Mouse (Mus musculus): Measurements from ENCODE around the gene Gm45208. TPM values are rescaled to one million over a fixed set of nuclear protein-coding genes. Genes with fewer than 3 reads are reported as not detected.

Gene Gm45208
- not detected in 2 replicates for polyA plus RNA-seq (2014; fragmentation: Nextera tagmentation; extraction: Ambion mirVana)

GRCm38 (mm10) chrX:7721514-7722281 is at the start of gene Gm45208:
Gene Gm45208 (plus strand): TSS chrX:7722245.
- ATAC-seq, result peak; percentile 92
- DNase-seq (ENCODE audit: low spot score), result peak; percentile 84
- peak within 1 kb of the TSS; percentile 65 for H3K9ac ChIP-seq (ENCODE audit: low read length)
- H3K4me2 ChIP-seq (ENCODE audit: low read length), result peak within 1 kb of the TSS; percentile 61
- peak within 1 kb of the TSS; percentile 88 for H3K27ac ChIP-seq (ENCODE audit: low read depth, low read length)
- H3K27me3 ChIP-seq (replicated peaks; ENCODE audit: control insufficient read depth, insufficient read depth, low read length), result no peaks in the 10 kb centered on the region
- 0 out of 2 replicates have a peak, but pooled peaks cover 4% of the 10 kb centered on the region for H3K36me3 ChIP-seq (ENCODE audit: control insufficient read depth, insufficient read depth, low read length)
- H3K4me3 ChIP-seq (ENCODE audit: low read depth, low read length), result peak within 1 kb of the TSS; percentile 44
- H3K9me3 ChIP-seq (replicated peaks; ENCODE audit: control insufficient read depth, low read length), result no peaks in the 10 kb centered on the region
- H3K4me1 ChIP-seq (ENCODE audit: control insufficient read depth, insufficient read depth, low read length), result no peaks in the 10 kb centered on the region
- WGBS, result 34% methylated on average over 22 of the region's 22 CpGs

- DNase-seq (ENCODE audit: low spot score), result no peak
Measured at GRCm38 (mm10) chrX:7672739-7673138, 49.3 kb upstream of the Gm45208 start.

GRCm38 (mm10) chrX:7673578-7674281 is 48.3 kb upstream of the Gm45208 start:
- no peak overlapping the region for H3K4me3 ChIP-seq (ENCODE audit: low read depth, low read length)
- no peak for ATAC-seq
- H3K27ac ChIP-seq (ENCODE audit: low read depth, low read length), result no peak overlapping the region
- no peak for DNase-seq (ENCODE audit: low spot score)
- H3K27me3 ChIP-seq (replicated peaks; ENCODE audit: control insufficient read depth, insufficient read depth, low read length), result no peaks in the 10 kb centered on the region
- H3K36me3 ChIP-seq (ENCODE audit: control insufficient read depth, insufficient read depth, low read length), result peaks cover 1% of the 10 kb centered on the region; the same call in 1 of the 2 replicates
- no peak overlapping the region for H3K9ac ChIP-seq (ENCODE audit: low read length)
- no peaks in the 10 kb centered on the region for H3K9me3 ChIP-seq (replicated peaks; ENCODE audit: control insufficient read depth, low read length)
- H3K4me2 ChIP-seq (ENCODE audit: low read length), result no peak overlapping the region
- 51% methylated on average over 12 of the region's 12 CpGs for WGBS
- no peaks in the 10 kb centered on the region for H3K4me1 ChIP-seq (ENCODE audit: control insufficient read depth, insufficient read depth, low read length)

More at GRCm38 (mm10) chrX:7672739-7673138, 49.3 kb upstream of the Gm45208 start:
- Histone ChIP-seq H3K4me2 (ENCODE audit: low read length) (no peak overlapping the region), H3K27ac (ENCODE audit: low read depth, low read length) (no peak overlapping the region), H3K36me3 (ENCODE audit: control insufficient read depth, insufficient read depth, low read length) (peaks cover 3% of the 10 kb centered on the region; the same call in 1 of the 2 replicates), H3K27me3 (replicated peaks; ENCODE audit: control insufficient read depth, insufficient read depth, low read length) (no peaks in the 10 kb centered on the region), H3K9me3 (replicated peaks; ENCODE audit: control insufficient read depth, low read length) (no peaks in the 10 kb centered on the region), H3K4me1 (ENCODE audit: control insufficient read depth, insufficient read depth, low read length) (no peaks in the 10 kb centered on the region), H3K4me3 (ENCODE audit: low read depth, low read length) (no peak overlapping the region), H3K9ac (ENCODE audit: low read length) (no peak overlapping the region)
- WGBS, result 60% methylated on average over 6 of the region's 6 CpGs
- ATAC-seq, result no peak

GRCm38 (mm10) chrX:7674284-7675000 is 47.6 kb upstream of the Gm45208 start:
- no peaks in the 10 kb centered on the region for H3K36me3 ChIP-seq (ENCODE audit: control insufficient read depth, insufficient read depth, low read length)
- H3K27ac ChIP-seq (ENCODE audit: low read depth, low read length), result no peak overlapping the region
- H3K4me3 ChIP-seq (ENCODE audit: low read depth, low read length), result peak overlapping the region; percentile 15; the same call in 1 of the 2 replicates
- peak overlapping the region; percentile 5; the same call in 1 of the 2 replicates for H3K9ac ChIP-seq (ENCODE audit: low read length)
- no peak; the same call in 1 of the 2 replicates for ATAC-seq
- DNase-seq (ENCODE audit: low spot score), result no peak
- peak overlapping the region; percentile 37 for H3K4me2 ChIP-seq (ENCODE audit: low read length)
- no peaks in the 10 kb centered on the region for H3K27me3 ChIP-seq (replicated peaks; ENCODE audit: control insufficient read depth, insufficient read depth, low read length)
- H3K9me3 ChIP-seq (replicated peaks; ENCODE audit: control insufficient read depth, low read length), result no peaks in the 10 kb centered on the region
- H3K4me1 ChIP-seq (ENCODE audit: control insufficient read depth, insufficient read depth, low read length), result no peaks in the 10 kb centered on the region
- 43% methylated on average over 28 of the region's 28 CpGs for WGBS

- Histone ChIP-seq H3K4me3 (ENCODE audit: low read depth, low read length) (peak overlapping the region; percentile 15; the same call in 1 of the 2 replicates), H3K9ac (ENCODE audit: low read length) (no peak overlapping the region), H3K27me3 (replicated peaks; ENCODE audit: control insufficient read depth, insufficient read depth, low read length) (no peaks in the 10 kb centered on the region), H3K9me3 (replicated peaks; ENCODE audit: control insufficient read depth, low read length) (no peaks in the 10 kb centered on the region), H3K36me3 (ENCODE audit: control insufficient read depth, insufficient read depth, low read length) (no peaks in the 10 kb centered on the region), H3K27ac (ENCODE audit: low read depth, low read length) (no peak overlapping the region), H3K4me2 (ENCODE audit: low read length) (peak overlapping the region; percentile 37), H3K4me1 (ENCODE audit: control insufficient read depth, insufficient read depth, low read length) (no peaks in the 10 kb centered on the region)
- DNase-seq (ENCODE audit: low spot score), result no peak
- WGBS, result 44% methylated on average over 10 of the region's 10 CpGs
- ATAC-seq, result no peak
Measured at GRCm38 (mm10) chrX:7675001-7675380, 47.1 kb upstream of the Gm45208 start.

- no peaks in the 10 kb centered on the region for H3K27me3 ChIP-seq (replicated peaks; ENCODE audit: control insufficient read depth, insufficient read depth, low read length)
- no peaks in the 10 kb centered on the region for H3K4me1 ChIP-seq (ENCODE audit: control insufficient read depth, insufficient read depth, low read length)
- 56% methylated on average over 3 of the region's 3 CpGs for WGBS
- ATAC-seq (no peak), DNase-seq (ENCODE audit: low spot score) (no peak)
- H3K4me3 ChIP-seq (ENCODE audit: low read depth, low read length), result no peak overlapping the region
- no peaks in the 10 kb centered on the region for H3K9me3 ChIP-seq (replicated peaks; ENCODE audit: control insufficient read depth, low read length)
- H3K9ac ChIP-seq (ENCODE audit: low read length), result no peak overlapping the region
- no peak overlapping the region for H3K4me2 ChIP-seq (ENCODE audit: low read length)
- no peaks in the 10 kb centered on the region for H3K36me3 ChIP-seq (ENCODE audit: control insufficient read depth, insufficient read depth, low read length)
- no peak overlapping the region for H3K27ac ChIP-seq (ENCODE audit: low read depth, low read length)
Measured at GRCm38 (mm10) chrX:7678986-7679385, 43.1 kb upstream of the Gm45208 start.

GRCm38 (mm10) chrX:7679405-7680056 is 42.5 kb upstream of the Gm45208 start:
- WGBS, result 28% methylated on average over 27 of the region's 27 CpGs
- Histone ChIP-seq H3K4me2 (ENCODE audit: low read length) (peak overlapping the region; percentile 45), H3K9ac (ENCODE audit: low read length) (0 out of 2 replicates have a peak overlapping the region, but pooled peaks have one; percentile 21), H3K9me3 (replicated peaks; ENCODE audit: control insufficient read depth, low read length) (no peaks in the 10 kb centered on the region), H3K4me3 (ENCODE audit: low read depth, low read length) (peak overlapping the region; percentile 13; the same call in 1 of the 2 replicates), H3K27me3 (replicated peaks; ENCODE audit: control insufficient read depth, insufficient read depth, low read length) (no peaks in the 10 kb centered on the region), H3K27ac (ENCODE audit: low read depth, low read length) (no peak overlapping the region), H3K36me3 (ENCODE audit: control insufficient read depth, insufficient read depth, low read length) (no peaks in the 10 kb centered on the region), H3K4me1 (ENCODE audit: control insufficient read depth, insufficient read depth, low read length) (no peaks in the 10 kb centered on the region)
- DNase-seq (ENCODE audit: low spot score), result peak; percentile 90
- peak; percentile 96 for ATAC-seq

- Histone ChIP-seq H3K27me3 (replicated peaks; ENCODE audit: control insufficient read depth, insufficient read depth, low read length) (no peaks in the 10 kb centered on the region), H3K4me1 (ENCODE audit: control insufficient read depth, insufficient read depth, low read length) (no peaks in the 10 kb centered on the region), H3K9ac (ENCODE audit: low read length) (0 out of 2 replicates have a peak overlapping the region, but pooled peaks have one; percentile 21), H3K27ac (ENCODE audit: low read depth, low read length) (no peak overlapping the region), H3K4me2 (ENCODE audit: low read length) (peak overlapping the region; percentile 45), H3K9me3 (replicated peaks; ENCODE audit: control insufficient read depth, low read length) (no peaks in the 10 kb centered on the region), H3K36me3 (ENCODE audit: control insufficient read depth, insufficient read depth, low read length) (no peaks in the 10 kb centered on the region), H3K4me3 (ENCODE audit: low read depth, low read length) (peak overlapping the region; percentile 13; the same call in 1 of the 2 replicates)
- WGBS, result 35% methylated on average over 12 of the region's 12 CpGs
- DNase-seq (ENCODE audit: low spot score) (no peak), ATAC-seq (no peak)
Measured at GRCm38 (mm10) chrX:7680057-7680412, 42.0 kb upstream of the Gm45208 start.
